Mouse (Mus musculus): ENCODE data around the gene Ube2e3. TPM values are rescaled to one million over a fixed set of nuclear protein-coding genes. Genes with fewer than 3 reads are reported as not detected.

Ube2e3 gene
- polyA plus RNA-seq, 1 experiment from 2014 or later, result 271 TPM

DNA sequence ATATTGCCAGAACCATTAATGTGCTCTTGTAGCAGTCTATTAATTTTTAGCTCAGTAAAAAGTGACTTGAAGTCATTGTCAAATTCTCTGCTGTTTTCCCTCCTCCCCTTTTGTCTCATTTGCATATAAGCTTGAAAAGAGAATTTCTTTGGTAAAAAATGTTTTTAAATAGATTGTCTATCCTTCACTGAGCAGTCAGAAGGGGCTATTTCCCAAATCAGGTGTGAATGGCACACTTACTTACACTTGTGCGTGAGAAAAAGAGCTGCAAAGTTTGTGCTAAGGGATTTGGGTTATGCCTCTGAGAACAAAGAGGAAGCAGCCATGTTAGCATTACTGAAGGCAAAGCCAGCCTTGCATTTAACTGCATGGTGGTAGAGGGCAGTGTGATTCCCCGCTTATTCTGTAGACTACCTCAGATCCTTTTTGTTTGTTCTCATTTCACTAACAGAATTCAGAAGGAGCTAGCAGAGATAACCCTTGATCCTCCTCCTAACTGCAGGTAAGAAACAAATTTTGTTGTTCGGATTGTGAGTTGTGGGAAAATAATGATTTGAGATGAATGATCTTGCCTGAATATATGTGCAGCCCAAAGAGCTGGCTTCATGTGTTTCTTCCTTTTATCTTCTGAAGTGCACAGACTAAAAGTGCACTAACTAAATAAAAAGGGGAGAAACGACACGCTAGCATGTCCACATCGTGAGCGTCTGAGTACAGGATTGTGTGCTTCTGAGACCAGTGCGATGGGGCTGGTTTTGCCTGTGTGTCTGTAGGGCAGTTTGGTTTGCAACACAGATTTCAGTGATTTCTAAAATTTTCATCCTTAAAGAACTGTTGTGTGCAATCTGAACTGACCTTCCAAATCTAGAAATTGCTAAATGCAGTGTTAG is 4.3 kb downstream of the Ube2e3 start:
- Histone ChIP-seq H3K9ac (ENCODE audit: low read length) (peak overlapping the region; percentile 48), H3K4me2 (ENCODE audit: low read depth, severe bottlenecking) (peak overlapping the region; percentile 60), H3K4me1 (ENCODE audit: control insufficient read depth, insufficient read depth, low read length) (peaks cover 6% of the 10 kb centered on the region), H3K4me3 (ENCODE audit: low read depth, low read length) (peak overlapping the region; percentile 21), H3K9me3 (ENCODE audit: control insufficient read depth, low read length) (no peaks in the 10 kb centered on the region), H3K27ac (replicated peaks; ENCODE audit: low read depth, low read length) (0 out of 2 replicates have a peak overlapping the region, but pooled peaks have one; percentile 61), H3K27me3 (ENCODE audit: control insufficient read depth, insufficient read depth, low read length) (no peaks in the 10 kb centered on the region), H3K36me3 (ENCODE audit: control insufficient read depth, insufficient read depth, low read length) (peaks cover 4% of the 10 kb centered on the region; the same call in 1 of the 2 replicates)
- DNase-seq (ENCODE audit: low spot score) (peak; percentile 43), ATAC-seq (ENCODE audit: insufficient number of reproducible peaks, low FRiP score, low TSS enrichment, low read depth) (no peak)
- WGBS, result 40% methylated on average over 8 of the region's 8 CpGs

DNA sequence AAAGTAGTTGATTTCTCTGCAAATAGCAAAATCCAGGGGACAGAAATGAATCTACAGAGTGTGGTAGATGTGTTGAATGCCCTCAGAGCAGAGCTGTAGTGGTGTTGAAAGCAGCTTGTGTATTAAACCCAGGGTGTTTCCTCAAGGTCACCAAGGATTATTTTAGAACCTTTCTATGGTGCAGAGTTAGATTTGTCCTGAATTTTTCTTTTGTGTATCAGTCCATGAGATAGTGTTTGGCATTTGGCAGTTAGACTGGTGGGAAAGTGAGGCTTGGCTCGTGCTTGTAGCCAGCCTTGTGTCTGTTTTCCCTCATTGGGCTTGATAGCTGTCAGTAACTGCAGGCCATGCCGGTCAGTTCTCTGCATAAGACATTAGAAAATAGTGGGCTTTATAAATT is 6.0 kb downstream of the Ube2e3 start:
- peak overlapping the region; percentile 24; the same call in 1 of the 2 replicates for H3K4me2 ChIP-seq (ENCODE audit: low read depth, severe bottlenecking)
- DNase-seq (ENCODE audit: low spot score) (no peak), ATAC-seq (ENCODE audit: insufficient number of reproducible peaks, low FRiP score, low TSS enrichment, low read depth) (no peak)
- H3K4me1 ChIP-seq (ENCODE audit: control insufficient read depth, insufficient read depth, low read length), result peaks cover 6% of the 10 kb centered on the region
- H3K4me3 ChIP-seq (ENCODE audit: low read depth, low read length), result no peak overlapping the region
- H3K9ac ChIP-seq (ENCODE audit: low read length), result no peak overlapping the region; the same call in 1 of the 2 replicates
- peaks cover 4% of the 10 kb centered on the region; the same call in 1 of the 2 replicates for H3K36me3 ChIP-seq (ENCODE audit: control insufficient read depth, insufficient read depth, low read length)
- H3K27me3 ChIP-seq (ENCODE audit: control insufficient read depth, insufficient read depth, low read length), result no peaks in the 10 kb centered on the region
- WGBS, result 32% methylated on average over 2 of the region's 2 CpGs
- no peak overlapping the region for H3K27ac ChIP-seq (replicated peaks; ENCODE audit: low read depth, low read length)
- H3K9me3 ChIP-seq (ENCODE audit: control insufficient read depth, low read length), result no peaks in the 10 kb centered on the region

DNA sequence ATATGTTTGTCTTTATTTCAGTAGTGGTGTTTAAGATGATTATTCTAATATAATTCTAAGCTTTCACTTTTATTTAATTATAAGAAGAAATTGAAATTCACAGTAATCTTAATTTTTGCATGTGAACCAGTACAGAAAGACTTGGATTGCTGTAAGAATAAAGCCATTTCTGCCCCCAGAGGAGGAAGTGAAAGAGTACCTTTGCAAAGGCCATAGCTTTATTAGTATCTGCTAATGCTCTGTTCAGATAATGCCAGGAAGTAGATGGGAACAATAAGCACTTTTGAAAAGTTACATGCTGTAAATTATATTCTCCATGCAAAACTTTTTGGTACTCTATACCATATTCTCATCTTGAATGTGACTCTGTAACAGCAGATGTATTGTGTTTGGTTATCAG is 8.1 kb downstream of the Ube2e3 start:
- H3K4me1 ChIP-seq (ENCODE audit: control insufficient read depth, insufficient read depth, low read length), result peaks cover 6% of the 10 kb centered on the region
- no peaks in the 10 kb centered on the region for H3K9me3 ChIP-seq (ENCODE audit: control insufficient read depth, low read length)
- ATAC-seq (ENCODE audit: insufficient number of reproducible peaks, low FRiP score, low TSS enrichment, low read depth) (no peak), DNase-seq (ENCODE audit: low spot score) (no peak)
- H3K4me3 ChIP-seq (ENCODE audit: low read depth, low read length), result no peak overlapping the region
- no peak overlapping the region for H3K4me2 ChIP-seq (ENCODE audit: low read depth, severe bottlenecking)
- H3K9ac ChIP-seq (ENCODE audit: low read length), result no peak overlapping the region
- no peak overlapping the region for H3K27ac ChIP-seq (replicated peaks; ENCODE audit: low read depth, low read length)
- peaks cover 4% of the 10 kb centered on the region; the same call in 1 of the 2 replicates for H3K36me3 ChIP-seq (ENCODE audit: control insufficient read depth, insufficient read depth, low read length)
- H3K27me3 ChIP-seq (ENCODE audit: control insufficient read depth, insufficient read depth, low read length), result no peaks in the 10 kb centered on the region

DNA sequence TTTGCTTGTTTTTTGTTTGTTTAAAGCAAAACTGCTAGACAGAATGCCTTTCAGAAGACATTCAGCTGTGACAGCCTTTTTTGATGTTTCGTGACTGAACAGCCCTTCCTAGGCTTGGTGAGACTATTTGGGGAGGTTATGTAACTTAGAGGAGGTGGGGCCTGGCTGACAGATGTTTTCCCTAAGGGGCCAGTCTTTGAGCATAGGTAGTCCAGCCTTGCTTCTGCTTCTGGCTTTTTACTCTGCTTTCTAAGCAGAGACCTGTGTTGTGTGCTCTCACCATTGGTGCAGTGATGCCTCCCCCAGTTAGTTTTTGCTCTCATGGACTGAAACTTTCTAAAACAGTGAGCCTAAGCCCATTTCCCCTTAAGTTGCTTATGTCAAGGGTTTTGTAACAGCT is 14.1 kb downstream of the Ube2e3 start:
- Histone ChIP-seq H3K9ac (ENCODE audit: low read length) (no peak overlapping the region), H3K27ac (replicated peaks; ENCODE audit: low read depth, low read length) (no peak overlapping the region)
- whole genome bisulfite sequencing, result 52% methylated on average over 1 of the region's 1 CpGs

DNA sequence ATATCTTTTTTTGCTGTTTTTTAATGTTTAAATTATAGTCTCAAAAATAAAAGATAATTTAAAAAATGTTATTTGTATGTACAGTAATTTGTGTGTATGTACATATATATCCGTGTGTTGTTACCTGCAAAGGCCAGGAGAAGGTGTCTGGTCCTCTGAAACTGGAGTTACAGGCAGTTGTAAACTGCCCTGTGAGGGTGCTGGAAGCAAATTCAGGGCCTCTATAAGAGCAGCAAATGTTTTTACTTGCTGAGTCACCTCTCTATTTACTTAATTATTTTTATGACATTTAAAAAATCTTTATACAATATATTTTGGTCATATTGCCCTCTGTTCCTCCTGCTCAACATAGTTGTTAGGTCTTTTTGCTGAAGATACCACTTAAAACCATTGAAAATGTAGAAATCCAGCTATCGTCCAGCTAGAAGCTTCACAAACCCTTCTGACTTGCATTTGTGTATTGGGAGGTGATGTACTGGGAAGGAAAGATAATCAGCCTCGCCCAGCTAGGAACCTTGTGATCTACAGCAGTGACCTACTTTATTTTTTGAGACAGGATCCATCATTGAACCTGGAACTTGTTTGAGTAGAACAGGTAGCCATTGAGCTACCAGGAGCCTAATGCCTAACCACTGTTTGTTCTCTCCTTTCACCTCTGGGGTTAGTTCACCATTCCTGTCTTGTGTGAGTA is 15.0 kb downstream of the Ube2e3 start:
- 89% methylated on average over 3 of the region's 3 CpGs for WGBS

More for the DNA sequence above, 14.1 kb downstream of the Ube2e3 start:
- no peak for DNase-seq (ENCODE audit: low spot score)
- H3K27me3 ChIP-seq (ENCODE audit: control insufficient read depth, insufficient read depth, low read length), result no peaks in the 10 kb centered on the region
- H3K4me1 ChIP-seq (ENCODE audit: control insufficient read depth, insufficient read depth, low read length), result 0 out of 2 replicates have a peak, but pooled peaks cover 2% of the 10 kb centered on the region
- ATAC-seq (ENCODE audit: insufficient number of reproducible peaks, low FRiP score, low TSS enrichment, low read depth), result no peak
- H3K36me3 ChIP-seq (ENCODE audit: control insufficient read depth, insufficient read depth, low read length), result no peaks in the 10 kb centered on the region
- H3K4me2 ChIP-seq (ENCODE audit: low read depth, severe bottlenecking), result no peak overlapping the region
- no peak overlapping the region for H3K4me3 ChIP-seq (ENCODE audit: low read depth, low read length)
- no peaks in the 10 kb centered on the region for H3K9me3 ChIP-seq (ENCODE audit: control insufficient read depth, low read length)

DNA sequence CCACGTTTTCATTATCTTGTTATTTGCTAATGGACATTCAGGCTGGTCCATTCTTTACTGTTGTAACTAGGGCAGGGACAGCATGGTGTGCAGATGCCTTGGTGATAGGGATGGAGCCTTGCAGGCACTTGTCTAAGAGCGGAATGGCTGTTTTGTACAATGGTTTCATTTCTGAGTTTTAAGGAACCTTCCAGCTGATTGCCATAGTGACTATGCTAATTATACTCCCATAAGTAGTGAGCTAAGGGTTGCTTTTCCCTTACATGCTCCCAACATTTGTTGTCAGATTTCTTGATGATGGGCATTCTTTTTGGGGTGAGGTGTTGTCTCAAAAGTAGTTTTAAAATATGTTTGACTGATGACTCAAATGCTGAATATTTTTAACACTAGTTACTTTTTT is 18.5 kb downstream of the Ube2e3 start:
- Histone ChIP-seq H3K36me3 (ENCODE audit: control insufficient read depth, insufficient read depth, low read length) (no peaks in the 10 kb centered on the region), H3K4me3 (ENCODE audit: low read depth, low read length) (no peak overlapping the region), H3K4me1 (ENCODE audit: control insufficient read depth, insufficient read depth, low read length) (no peaks in the 10 kb centered on the region), H3K4me2 (ENCODE audit: low read depth, severe bottlenecking) (no peak overlapping the region), H3K27me3 (ENCODE audit: control insufficient read depth, insufficient read depth, low read length) (no peaks in the 10 kb centered on the region), H3K9ac (ENCODE audit: low read length) (no peak overlapping the region), H3K9me3 (ENCODE audit: control insufficient read depth, low read length) (no peaks in the 10 kb centered on the region), H3K27ac (replicated peaks; ENCODE audit: low read depth, low read length) (no peak overlapping the region)
- WGBS, result 85% methylated on average over 2 of the region's 2 CpGs
- DNase-seq (ENCODE audit: low spot score), result no peak
- ATAC-seq (ENCODE audit: insufficient number of reproducible peaks, low FRiP score, low TSS enrichment, low read depth), result no peak

More for the DNA sequence above, 15.0 kb downstream of the Ube2e3 start:
- Histone ChIP-seq H3K9ac (ENCODE audit: low read length) (no peak overlapping the region), H3K27ac (replicated peaks; ENCODE audit: low read depth, low read length) (no peak overlapping the region), H3K4me3 (ENCODE audit: low read depth, low read length) (no peak overlapping the region), H3K4me2 (ENCODE audit: low read depth, severe bottlenecking) (no peak overlapping the region), H3K36me3 (ENCODE audit: control insufficient read depth, insufficient read depth, low read length) (no peaks in the 10 kb centered on the region), H3K4me1 (ENCODE audit: control insufficient read depth, insufficient read depth, low read length) (0 out of 2 replicates have a peak, but pooled peaks cover 2% of the 10 kb centered on the region), H3K9me3 (ENCODE audit: control insufficient read depth, low read length) (no peaks in the 10 kb centered on the region), H3K27me3 (ENCODE audit: control insufficient read depth, insufficient read depth, low read length) (no peaks in the 10 kb centered on the region)
- DNase-seq (ENCODE audit: low spot score), result no peak
- ATAC-seq (ENCODE audit: insufficient number of reproducible peaks, low FRiP score, low TSS enrichment, low read depth), result no peak

DNA sequence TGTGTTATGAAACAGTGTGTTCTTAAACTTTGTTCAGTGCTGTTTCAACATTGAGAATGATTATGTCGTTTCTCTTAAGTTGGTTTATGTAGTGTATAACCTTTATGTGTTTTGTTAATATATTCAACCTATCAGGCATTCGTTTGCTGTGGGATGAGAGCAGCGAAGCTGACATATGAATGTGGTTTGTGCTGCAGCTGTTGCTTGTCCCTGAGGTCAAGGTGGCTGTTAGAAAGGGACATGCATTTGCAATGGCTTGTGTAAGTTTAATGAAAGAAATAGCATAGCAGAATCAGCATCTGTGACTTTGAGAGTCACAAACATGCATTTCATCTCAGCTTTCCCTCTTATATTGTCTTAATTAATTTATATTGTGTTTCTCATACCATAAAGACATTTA is 20.3 kb downstream of the Ube2e3 start:
- 57% methylated on average over 3 of the region's 3 CpGs for WGBS
- no peaks in the 10 kb centered on the region for H3K4me1 ChIP-seq (ENCODE audit: control insufficient read depth, insufficient read depth, low read length)
- DNase-seq (ENCODE audit: low spot score), result no peak
- no peaks in the 10 kb centered on the region for H3K36me3 ChIP-seq (ENCODE audit: control insufficient read depth, insufficient read depth, low read length)
- no peak for ATAC-seq (ENCODE audit: insufficient number of reproducible peaks, low FRiP score, low TSS enrichment, low read depth)
- H3K9ac ChIP-seq (ENCODE audit: low read length), result no peak overlapping the region
- no peak overlapping the region for H3K4me2 ChIP-seq (ENCODE audit: low read depth, severe bottlenecking)
- no peak overlapping the region for H3K27ac ChIP-seq (replicated peaks; ENCODE audit: low read depth, low read length)
- H3K27me3 ChIP-seq (ENCODE audit: control insufficient read depth, insufficient read depth, low read length), result no peaks in the 10 kb centered on the region
- no peak overlapping the region for H3K4me3 ChIP-seq (ENCODE audit: low read depth, low read length)
- H3K9me3 ChIP-seq (ENCODE audit: control insufficient read depth, low read length), result no peaks in the 10 kb centered on the region

DNA sequence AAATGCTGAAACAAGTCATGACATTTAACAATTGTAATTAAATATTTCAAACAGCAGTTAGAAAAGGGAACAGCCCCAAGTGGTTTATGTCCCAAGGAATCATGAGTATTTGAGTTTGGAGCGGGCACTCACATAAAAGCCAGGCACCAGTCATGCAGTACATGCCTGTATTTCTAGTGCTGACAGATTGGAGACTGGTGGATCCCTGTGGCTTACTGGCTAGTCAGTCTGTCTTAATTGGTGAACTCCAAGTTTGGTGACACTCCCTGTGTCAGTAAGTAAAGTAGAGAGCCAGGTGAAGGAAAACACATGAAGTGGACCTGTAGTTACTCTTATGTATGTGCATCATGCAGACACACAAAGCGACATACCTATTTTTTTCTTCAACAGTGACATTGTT is 27.3 kb downstream of the Ube2e3 start:
- DNase-seq (ENCODE audit: low spot score) (no peak), ATAC-seq (ENCODE audit: insufficient number of reproducible peaks, low FRiP score, low TSS enrichment, low read depth) (no peak)
- 84% methylated on average over 2 of the region's 2 CpGs for WGBS
- Histone ChIP-seq H3K4me3 (ENCODE audit: low read depth, low read length) (no peak overlapping the region), H3K4me1 (ENCODE audit: control insufficient read depth, insufficient read depth, low read length) (no peaks in the 10 kb centered on the region), H3K9me3 (ENCODE audit: control insufficient read depth, low read length) (no peaks in the 10 kb centered on the region), H3K36me3 (ENCODE audit: control insufficient read depth, insufficient read depth, low read length) (no peaks in the 10 kb centered on the region), H3K9ac (ENCODE audit: low read length) (no peak overlapping the region), H3K4me2 (ENCODE audit: low read depth, severe bottlenecking) (no peak overlapping the region), H3K27ac (replicated peaks; ENCODE audit: low read depth, low read length) (no peak overlapping the region), H3K27me3 (ENCODE audit: control insufficient read depth, insufficient read depth, low read length) (no peaks in the 10 kb centered on the region)
